Mouse (Mus musculus): ENCODE data around the gene Lclat1. TPM values are rescaled to one million over a fixed set of nuclear protein-coding genes. Genes with fewer than 3 reads are reported as not detected.

Gene Lclat1
- polyA plus RNA-seq (2015; fragmentation: Illumina TruSeq; extraction: RNeasy Lipid Tissue Mini Kit (QIAGEN cat#74804); ENCODE audit: low read depth, low replicate concordance) = 21.8 TPM

DNA sequence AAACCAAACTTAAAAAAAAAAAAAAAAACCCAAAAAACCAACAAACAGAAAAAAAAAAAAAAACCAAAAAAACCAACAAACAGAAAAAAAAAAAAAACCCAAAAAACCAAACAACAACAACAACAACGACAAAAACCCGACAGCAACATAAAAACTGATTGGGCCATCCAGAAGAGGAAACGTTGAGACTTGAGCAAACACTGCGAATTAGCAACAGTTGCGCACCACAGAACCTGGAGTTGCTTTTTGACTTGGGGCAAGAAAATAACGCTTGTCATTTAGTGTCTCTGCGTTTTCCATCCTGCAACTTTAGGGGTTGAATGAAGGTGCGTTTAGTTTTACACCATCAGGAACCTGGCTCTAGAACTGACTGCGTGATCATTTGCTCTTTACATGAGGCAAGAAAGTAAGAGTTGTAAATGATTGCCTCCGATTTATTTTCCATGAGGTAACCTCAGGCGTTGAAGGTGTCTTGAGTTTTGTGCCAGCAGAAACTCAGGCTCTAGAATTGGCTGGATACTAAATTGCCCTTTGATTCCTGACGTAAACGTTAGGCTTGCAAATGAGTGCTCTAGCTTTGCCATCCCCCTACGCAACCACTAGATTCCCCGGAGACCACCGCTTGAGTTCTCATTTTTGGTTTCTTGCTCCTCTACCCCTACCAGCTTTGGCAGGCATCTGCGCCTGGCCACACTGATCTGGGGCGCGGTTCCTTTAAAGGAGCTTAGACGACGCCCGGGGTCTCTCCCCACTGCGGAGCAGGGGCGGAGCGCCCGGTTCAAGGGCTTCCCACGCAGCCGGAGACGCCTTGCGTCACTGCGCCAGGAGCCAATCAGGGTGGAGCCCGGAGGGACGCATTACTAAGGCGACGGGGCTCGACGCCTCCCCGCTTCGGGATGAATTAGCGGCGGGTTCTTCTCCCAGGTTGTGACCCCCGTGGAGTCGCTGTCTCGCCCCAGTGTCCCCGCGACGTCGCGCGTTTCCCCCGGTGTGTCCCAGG lies at the start of gene Lclat1:
Gene Lclat1 (plus strand): TSS at position 828 of the 1,000 bp plus-strand sequence.

Other genes with a start within 250 kb of the Lclat1 start
- 43.1 TPM for gene Lbh, start 189.7 kb upstream of the Lclat1 start, polyA plus RNA-seq (2015; fragmentation: Illumina TruSeq; extraction: RNeasy Lipid Tissue Mini Kit (QIAGEN cat#74804); ENCODE audit: low read depth, low replicate concordance)

All from brain, adult 10 weeks (tissue).